Mouse (Mus musculus) Patski (cell line): ENCODE data around the gene Tut7. TPM values are rescaled to one million over a fixed set of nuclear protein-coding genes. Genes with fewer than 3 reads are reported as not detected.
A peak's percentile ranks its signal among the peaks of the same experiment; 100 is the strongest.

Experiments used
- ATAC-seq: fragments of 100-300 bp; one replicate; pipeline ENCODE4 v1.8.0; 2021
- CTCF ChIA-PET: fragments of 350-600 bp; sonication (Branson Sonifier 250); formaldehyde crosslinking; loops from one replicate; lab custom pipeline; 2022; ENCODE audit warnings: inconsistent platforms; lab: Charles Lee
- POLR2A ChIA-PET: fragments of 350-600 bp; sonication (Branson Sonifier 250); formaldehyde crosslinking; loops from one replicate; lab custom pipeline; 2022; ENCODE audit warnings: antibody characterized with exemption, inconsistent platforms; lab: Charles Lee
- DNase-seq: peaks from one replicate; pipeline ENCODE4 v3.0.0-alpha.2; 2011; ENCODE audit warnings: low read depth, low spot score
- H3K27me3 ChIP-seq: fragments of 371-371 bp; one replicate; pipeline ENCODE4 v1.5.1; 2021
- CTCF ChIP-seq: fragments of 100-300 bp; IDR thresholded peaks from one replicate; pipeline ENCODE4 v1.5.1; 2021
- in situ Hi-C: fragments of 300-500 bp; cut with MboI; formaldehyde crosslinking; loops from 3 replicates; pipeline ENCODE4 v1.11.1; 2018; ENCODE audit warnings: low pct_unique_long_range_greater_than_20kb, mixed read lengths
- polyA plus RNA-seq: library from polyadenylated mRNA; unstranded; gene quantifications from one replicate; pipeline ENCODE4 v1.2.3, GENCODE M21; 2021

Gene Tut7
- polyA plus RNA-seq, 1 experiment from 2014 or later: 59.7 TPM

DNA sequence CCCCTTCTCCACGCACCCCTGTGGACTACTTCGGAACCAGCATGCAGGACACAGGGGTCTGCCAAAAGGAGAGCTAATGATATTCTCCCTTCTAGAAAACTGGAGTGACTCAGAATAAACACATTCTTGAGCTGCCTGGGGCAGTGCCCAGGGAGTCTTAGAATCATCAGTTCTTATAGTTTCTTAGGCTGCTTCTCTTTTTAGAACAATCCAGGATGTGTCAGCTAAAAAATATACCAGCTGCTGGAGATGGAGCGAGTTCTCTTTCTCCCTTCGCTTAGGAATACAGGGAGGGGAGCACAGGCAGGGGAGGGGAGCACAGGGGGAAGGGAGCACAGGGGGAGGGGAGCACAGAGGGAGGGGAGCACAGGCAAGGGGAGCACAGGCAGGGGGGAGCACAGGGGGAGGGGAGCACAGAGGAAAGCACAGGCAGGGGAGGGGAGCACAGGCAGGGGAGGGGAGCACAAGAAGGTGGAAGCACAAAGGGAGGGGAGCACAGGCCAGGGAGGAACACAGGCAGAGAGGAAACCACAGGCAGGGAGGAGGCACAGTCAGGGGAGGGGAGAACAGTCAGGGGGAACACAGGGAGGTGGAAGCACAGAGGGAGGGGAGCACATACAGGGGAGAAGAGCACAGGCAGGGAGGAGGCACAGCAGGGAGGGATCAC is 12.0 kb upstream of the Tut7 start:
- no peak for TF ChIP-seq CTCF
- in situ Hi-C loops: no loop called here
- CTCF ChIA-PET: interaction anchor here (1.1 kb wide), 2 partner anchors 11 to 34 kb away, joined by 3 read pairs; partner anchors contain the start of gene Tut7
- ATAC-seq: peak; percentile 85
- no peaks in the 10 kb centered on the region for H3K27me3 ChIP-seq
- DNase-seq: no peak
- POLR2A ChIA-PET: interaction anchor here (0.7 kb wide), 1 partner anchor 12 kb away, joined by 3 read pairs; the partner anchor contains the start of gene Tut7

DNA sequence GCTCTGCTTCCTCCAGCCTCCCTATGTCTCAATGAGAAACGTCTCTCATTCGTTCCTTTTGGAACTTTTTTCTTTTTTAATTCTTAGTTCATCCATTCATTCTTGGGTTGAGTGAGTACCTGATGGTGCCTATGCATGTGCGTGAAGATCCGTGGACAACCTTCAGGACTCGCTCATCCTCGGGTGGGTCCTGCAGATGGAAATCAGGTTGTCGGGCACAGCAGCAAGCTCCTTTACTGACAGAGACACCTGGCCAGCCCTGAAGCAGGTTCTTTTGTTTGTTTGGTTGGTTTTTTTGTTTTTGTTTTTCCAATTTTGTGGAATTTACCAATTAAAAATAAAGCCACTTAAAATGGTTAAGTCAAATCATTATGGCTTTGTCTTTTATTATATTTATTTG is 9.9 kb upstream of the Tut7 start:
- CTCF ChIA-PET: no interaction called here
- in situ Hi-C loops: no loop called here
- DNase-seq: no peak
- H3K27me3 ChIP-seq: no peaks in the 10 kb centered on the region
- POLR2A ChIA-PET: no interaction called here
- no peak for ATAC-seq
- TF ChIP-seq CTCF: no peak

DNA sequence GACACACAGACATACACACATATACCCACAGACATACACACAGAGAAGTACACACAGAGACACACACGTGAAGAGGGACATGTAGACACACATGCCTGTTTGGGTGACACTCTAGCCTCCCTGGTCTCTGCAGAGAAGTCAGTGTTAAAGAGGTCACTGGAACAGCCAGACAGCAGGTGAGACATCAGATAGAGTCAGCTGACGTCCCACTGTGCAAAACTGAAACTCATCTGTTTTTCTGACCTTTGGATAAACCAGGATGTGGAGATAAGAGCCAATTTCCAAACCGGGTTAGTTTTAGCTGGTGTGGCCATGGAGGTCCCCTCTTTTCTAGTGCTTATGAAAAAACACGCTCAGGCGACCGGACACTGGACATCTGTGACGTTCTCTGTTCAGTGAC is 9.5 kb upstream of the Tut7 start:
- CTCF ChIA-PET: no interaction called here
- no peak for TF ChIP-seq CTCF
- no peaks in the 10 kb centered on the region for H3K27me3 ChIP-seq
- no peak for DNase-seq
- ATAC-seq: no peak
- in situ Hi-C loops: no loop called here
- POLR2A ChIA-PET: no interaction called here

DNA sequence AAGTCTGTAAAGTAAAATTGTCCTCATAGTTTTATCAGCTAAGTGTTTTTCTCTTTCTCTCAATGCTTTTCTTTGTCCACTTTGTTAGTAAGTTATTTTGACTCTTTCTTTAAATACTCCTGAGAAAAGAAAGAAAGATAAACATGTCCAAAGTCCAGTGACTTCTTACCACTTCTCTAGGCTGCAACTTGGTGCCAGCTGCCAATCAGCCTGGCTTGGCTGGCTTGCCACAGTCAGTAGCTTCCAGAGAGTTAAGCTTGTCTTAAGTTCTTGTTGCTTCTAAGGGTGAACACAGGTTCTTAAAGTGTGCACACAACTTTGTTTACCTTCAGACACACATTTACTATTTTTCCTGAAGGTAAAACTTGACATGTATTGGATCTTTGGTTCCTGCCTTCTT is 3.0 kb upstream of the Tut7 start:
- DNase-seq: no peak

GRCm38 (mm10) chr13:59820836-59821235 is 2.1 kb downstream of the Tut7 start:
- H3K27me3 ChIP-seq: no peaks in the 10 kb centered on the region
- ATAC-seq (no peak), DNase-seq (no peak)
- ChIA-PET POLR2A (no interaction called here), CTCF (interaction anchor here (1.4 kb wide), 1 partner anchor 8 kb away, joined by 5 read pairs; no protein-coding TSS in a partner anchor)
- in situ Hi-C loops: no loop called here
- TF ChIP-seq CTCF: no peak

More for the DNA sequence above, 3.0 kb upstream of the Tut7 start:
- ATAC-seq: no peak
- in situ Hi-C loops: no loop called here
- no peaks in the 10 kb centered on the region for H3K27me3 ChIP-seq
- no peak for TF ChIP-seq CTCF
- POLR2A ChIA-PET: no interaction called here
- CTCF ChIA-PET: interaction anchor here (0.8 kb wide), 1 partner anchor 20 kb away, joined by 3 read pairs; no protein-coding TSS in a partner anchor

DNA sequence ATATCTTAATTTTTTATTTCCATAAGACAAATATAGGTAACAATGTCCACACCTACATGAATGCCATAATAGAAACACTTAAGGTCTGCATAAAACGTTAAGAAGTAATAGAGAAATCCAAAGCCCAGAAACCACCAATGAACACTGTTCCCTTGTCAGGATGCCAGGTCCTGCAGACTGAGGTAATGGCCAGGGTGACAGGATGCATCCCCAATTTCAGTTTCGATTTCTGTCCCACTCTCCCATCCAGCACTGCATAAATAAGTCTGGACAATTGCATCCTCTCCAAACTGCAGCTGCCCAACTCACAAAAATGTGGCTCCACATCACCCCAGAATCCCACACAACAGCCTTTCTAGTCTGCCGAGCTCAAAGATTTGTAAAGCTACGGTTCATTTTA is 2.8 kb downstream of the Tut7 start:
- DNase-seq (no peak), ATAC-seq (no peak)
- ChIA-PET CTCF (interaction anchor here (0.9 kb wide), 1 partner anchor 21 kb away, joined by 3 read pairs; no protein-coding TSS in a partner anchor), POLR2A (no interaction called here)
- TF ChIP-seq CTCF: no peak
- in situ Hi-C loops: no loop called here
- H3K27me3 ChIP-seq: no peaks in the 10 kb centered on the region

DNA sequence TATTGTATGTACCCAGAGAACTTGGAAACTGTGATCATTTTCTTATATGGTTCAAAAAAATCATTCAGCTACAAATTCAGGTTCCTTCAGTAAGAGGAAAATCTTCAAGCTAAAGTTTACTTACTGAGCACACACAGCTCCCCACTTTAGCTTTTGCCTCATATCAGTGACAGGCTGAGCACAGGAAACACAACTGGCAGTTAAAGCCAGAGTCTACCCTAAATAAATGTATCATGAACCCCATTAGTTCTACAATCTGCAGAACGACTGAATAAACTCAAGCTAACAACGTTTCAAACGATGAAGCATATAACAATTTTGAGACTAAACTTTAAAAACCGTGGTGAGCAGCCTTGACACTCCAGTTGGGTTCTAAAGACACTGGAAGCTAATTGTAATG is 5.6 kb downstream of the Tut7 start:
- ChIA-PET CTCF (interaction anchor here (1.0 kb wide), 1 partner anchor 16 kb away, joined by 3 read pairs; no protein-coding TSS in a partner anchor), POLR2A (no interaction called here)
- in situ Hi-C loops: no loop called here
- TF ChIP-seq CTCF: no peak
- ATAC-seq: no peak
- DNase-seq: no peak
- H3K27me3 ChIP-seq: no peaks in the 10 kb centered on the region

DNA sequence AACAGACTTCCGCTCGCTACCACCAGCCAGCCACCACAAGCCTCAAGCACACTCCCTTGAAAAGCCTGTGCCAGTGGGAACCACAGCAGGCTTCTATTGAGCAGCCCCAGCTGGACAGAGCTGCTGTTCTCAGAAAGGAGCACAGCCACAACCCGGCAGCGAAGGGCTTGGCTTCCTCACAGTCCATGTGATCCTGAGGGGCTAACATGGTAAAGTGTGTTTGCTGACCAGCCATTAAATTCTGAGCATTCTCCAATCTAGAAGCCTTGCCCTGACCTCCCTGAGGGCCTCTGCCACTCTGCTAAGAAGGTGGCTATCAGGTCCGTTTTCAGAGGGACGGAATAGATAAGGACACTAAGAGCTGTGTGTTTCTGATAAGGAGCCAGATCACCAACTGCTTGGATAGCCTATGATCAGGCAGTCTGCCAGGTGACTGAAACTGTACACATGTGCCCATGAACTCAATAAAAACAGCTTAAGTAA is 8.8 kb downstream of the Tut7 start:
- no peak for TF ChIP-seq CTCF
- POLR2A ChIA-PET: interaction anchor here (1.0 kb wide), 1 partner anchor 54 kb away, joined by 3 read pairs; no protein-coding TSS in a partner anchor
- CTCF ChIA-PET: interaction anchor here (1.8 to 3.6 kb wide), 2 partner anchors 27 to 35 kb away, joined by 4 to 12 read pairs; no protein-coding TSS in a partner anchor
- DNase-seq: no peak
- no peak for ATAC-seq
- in situ Hi-C loops: no loop called here
- no peaks in the 10 kb centered on the region for H3K27me3 ChIP-seq

GRCm38 (mm10) chr13:59811581-59811980 is 11.4 kb downstream of the Tut7 start:
- DNase-seq (no peak), ATAC-seq (no peak)
- CTCF ChIA-PET: interaction anchor here (1.7 to 3.6 kb wide), 3 partner anchors 10 to 29 kb away, joined by 5 to 12 read pairs (median 12); no protein-coding TSS in a partner anchor
- no peak for TF ChIP-seq CTCF
- in situ Hi-C loops: no loop called here
- H3K27me3 ChIP-seq: no peaks in the 10 kb centered on the region
- POLR2A ChIA-PET: no interaction called here

DNA sequence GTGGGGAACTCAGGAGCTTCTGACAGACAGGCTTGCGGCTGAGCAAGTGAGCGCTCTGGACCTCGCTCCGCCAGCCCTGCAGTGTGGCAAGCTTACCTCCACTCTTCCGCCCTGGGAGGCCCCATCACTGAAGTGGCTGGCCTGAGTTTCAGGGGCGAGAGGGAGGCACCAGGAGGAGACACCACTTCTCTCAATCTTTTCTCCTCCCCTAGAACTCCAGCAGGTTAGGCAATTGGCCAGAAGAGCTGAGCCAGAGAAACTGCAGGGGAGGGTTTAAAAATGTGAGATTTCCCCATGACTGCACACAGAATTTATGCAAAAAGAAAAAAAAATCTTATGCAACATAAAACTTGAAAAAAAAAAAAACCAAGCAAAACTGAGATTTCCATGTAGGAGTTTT is 21.9 kb downstream of the Tut7 start:
- ChIA-PET POLR2A (interaction anchor here (0.8 to 1.5 kb wide), 2 partner anchors 9 to 30 kb away, joined by 3 to 7 read pairs; no protein-coding TSS in a partner anchor), CTCF (interaction anchor here (0.9 to 3.3 kb wide), 2 partner anchors 9 to 17 kb away, joined by 3 to 12 read pairs; no protein-coding TSS in a partner anchor)
- no peaks in the 10 kb centered on the region for H3K27me3 ChIP-seq
- DNase-seq: peak; percentile 24
- in situ Hi-C loops: no loop called here
- ATAC-seq: peak; percentile 62
- no peak for TF ChIP-seq CTCF

- ChIA-PET POLR2A (interaction anchor here (0.5 to 1.5 kb wide), 2 partner anchors 10 to 23 kb away, joined by 4 to 7 read pairs; partner anchors contain the start of gene Tut7), CTCF (interaction anchor here (2.0 to 3.3 kb wide), 2 partner anchors 10 to 19 kb away, joined by 4 to 12 read pairs; no protein-coding TSS in a partner anchor)
- TF ChIP-seq CTCF: no peak
- ATAC-seq (no peak), DNase-seq (no peak)
- no peaks in the 10 kb centered on the region for H3K27me3 ChIP-seq
- in situ Hi-C loops: no loop called here
Observed at GRCm38 (mm10) chr13:59800077-59800476, 22.9 kb downstream of the Tut7 start.
